Mouse (Mus musculus): ENCODE results near the gene Tnn. TPM values are rescaled to one million over a fixed set of nuclear protein-coding genes. Genes with fewer than 3 reads are reported as not detected.
A peak's percentile ranks its signal among the peaks of the same experiment; 100 is the strongest.

The Tnn gene
- total and polyA plus RNA-seq, 3 experiments = 0.13 TPM; not detected in 2

DNA sequence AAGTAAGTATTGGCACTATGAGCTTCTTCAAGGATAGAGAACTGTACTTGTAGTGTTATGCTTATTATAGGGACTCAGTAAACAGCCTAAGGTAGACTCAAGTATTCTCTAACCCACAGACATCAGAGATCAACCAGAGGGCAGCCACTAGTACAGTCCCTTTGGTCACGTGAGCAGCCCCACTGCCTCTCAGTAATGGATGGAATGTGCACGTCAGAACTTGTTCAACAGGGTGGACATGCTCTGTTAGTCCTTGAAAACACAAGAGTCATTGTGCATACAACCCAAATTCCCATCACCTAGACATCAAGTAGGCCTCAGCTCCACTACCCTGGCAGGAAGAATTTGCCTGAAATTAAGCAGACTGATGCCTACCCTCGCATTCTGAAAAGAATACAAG, 95.7 kb downstream of the Tnn start (continued):
- TF ChIP-seq SMC3 (IDR thresholded peaks at IDR 0.05; ENCODE audit: low read depth, low read length) (no peak), TBP (conservative IDR thresholded peaks at IDR 0.05; ENCODE audit: low read depth, low read length) (no peak), MAX (IDR thresholded peaks at IDR 0.05; ENCODE audit: low read length) (peak; percentile 38; the same call in 1 of the 2 replicates), ZC3H11A (IDR thresholded peaks at IDR 0.05; ENCODE audit: low read depth, low read length) (no peak)

DNA sequence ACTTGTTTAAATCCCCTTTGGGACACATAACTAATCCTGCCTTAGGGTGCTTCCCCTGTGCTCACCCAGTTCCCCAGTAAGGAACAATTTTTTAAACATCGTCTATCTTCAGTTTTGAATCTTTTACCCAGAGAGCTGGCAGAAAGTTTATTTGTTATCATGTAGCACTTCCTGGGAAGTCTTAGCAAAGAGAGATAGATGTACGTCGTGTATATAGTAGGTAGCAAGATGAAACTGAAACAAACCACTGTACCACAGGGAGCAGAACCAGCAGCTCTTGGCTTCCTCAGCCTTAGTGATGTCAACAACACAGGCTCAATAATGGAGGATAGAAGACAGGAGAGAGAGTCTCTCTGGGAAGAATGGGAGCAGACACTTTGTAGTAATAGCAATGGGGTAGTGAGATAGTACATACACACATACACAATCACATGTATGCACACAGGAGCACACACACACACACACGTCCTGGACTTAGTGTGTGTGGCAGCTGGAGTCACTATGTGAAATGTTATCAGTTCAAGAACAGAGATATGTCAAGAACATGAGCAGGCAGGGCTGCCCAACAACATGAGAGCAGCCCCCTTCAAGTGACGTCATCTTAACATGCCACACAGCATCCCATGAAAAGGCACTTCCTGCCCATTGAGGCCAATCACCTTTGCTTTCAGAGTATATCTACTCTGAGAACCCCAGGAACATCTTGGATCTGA, 98.9 kb downstream of the Tnn start:
- peak overlapping the region in 1 of 3 experiments; percentile 12 for H3K4me3 ChIP-seq (replicated peaks in 1 of 3; ENCODE audit: low read depth in 2 of 3, low read length in 2 of 3, poor library complexity in 1 of 3)
- peak overlapping the region; percentile 46; the same call in 1 of the 2 replicates for H3K9ac ChIP-seq (ENCODE audit: insufficient read depth, low read depth)
- H3K4me1 ChIP-seq (ENCODE audit: control insufficient read depth in 1 of 2, insufficient read depth in 2 of 2) = peaks cover 37 to 72% of the 10 kb centered on the region in 2 experiments
- in situ Hi-C loops (cut with MboI; ENCODE audit: low pct_ligation_motif_present, low pct_unique_long_range_greater_than_20kb, low sequenced_read_pairs) (loop anchor here (5.0 to 25.0 kb wide), 2 partner anchors 57 to 667 kb away; no protein-coding TSS in a partner anchor), dilution Hi-C loops (cut with MboI; ENCODE audit: extremely low pct_ligation_motif_present, extremely low pct_unique_long_range_greater_than_20kb, low sequenced_read_pairs) (no loop called here)
- H3K27ac ChIP-seq (ENCODE audit: insufficient read depth, low read depth) = peak overlapping the region; percentile 52
- peaks cover 5 to 31% of the 10 kb centered on the region in 2 experiments for H3K36me3 ChIP-seq (replicated peaks in 1 of 2; ENCODE audit: control insufficient read depth in 1 of 2, insufficient read depth in 1 of 2, low read length in 1 of 2)
- H3K4me2 ChIP-seq (ENCODE audit: insufficient read depth, low read depth, poor library complexity, severe bottlenecking) = peak overlapping the region; percentile 65
- peaks cover 3% of the 10 kb centered on the region for H3K9me3 ChIP-seq (replicated peaks; ENCODE audit: low read length)
- no peak for DNase-seq (ENCODE audit: extremely low read depth)
- H3K79me2 ChIP-seq (replicated peaks; ENCODE audit: control insufficient read depth, extremely low read depth, insufficient read depth, poor library complexity, severe bottlenecking) = peaks cover 3% of the 10 kb centered on the region; the same call in 1 of the 2 replicates
- TF ChIP-seq ETS1 (conservative IDR thresholded peaks at IDR 0.05; ENCODE audit: low read depth, low read length) (peak; percentile 51; the same call in 1 of the 2 replicates), KAT2A (IDR thresholded peaks at IDR 0.05; ENCODE audit: insufficient replicate concordance, low read length) (no peak)
- no peaks in the 10 kb centered on the region for H3K27me3 ChIP-seq (replicated peaks)

- H3K36me3 ChIP-seq (replicated peaks in 1 of 2; ENCODE audit: control insufficient read depth in 1 of 2, insufficient read depth in 1 of 2, low read length in 1 of 2) = peaks cover 5 to 27% of the 10 kb centered on the region in 2 experiments
- peaks cover 37 to 80% of the 10 kb centered on the region in 2 experiments for H3K4me1 ChIP-seq (ENCODE audit: control insufficient read depth in 1 of 2, insufficient read depth in 2 of 2)
- H3K4me3 ChIP-seq (replicated peaks in 1 of 3; ENCODE audit: low read depth in 2 of 3, low read length in 2 of 3, poor library complexity in 1 of 3) = no peak overlapping the region
- peak overlapping the region; percentile 52; the same call in 1 of the 2 replicates for H3K27ac ChIP-seq (ENCODE audit: insufficient read depth, low read depth)
- dilution Hi-C loops (cut with MboI; ENCODE audit: extremely low pct_ligation_motif_present, extremely low pct_unique_long_range_greater_than_20kb, low sequenced_read_pairs) = no loop called here
- TF ChIP-seq MXI1 (IDR thresholded peaks at IDR 0.05; ENCODE audit: low read depth, low read length) (no peak), USF1 (IDR thresholded peaks at IDR 0.05; ENCODE audit: low read depth, low read length) (no peak), BHLHE40 (IDR thresholded peaks at IDR 0.05; ENCODE audit: low read depth, low read length) (no peak), RCOR1 (conservative IDR thresholded peaks at IDR 0.05; ENCODE audit: low read depth, low read length) (no peak)
- in situ Hi-C loops (cut with MboI; ENCODE audit: low pct_ligation_motif_present, low pct_unique_long_range_greater_than_20kb, low sequenced_read_pairs) = loop anchor here (25.0 kb wide), 1 partner anchor 666 kb away; no protein-coding TSS in a partner anchor
- DNase-seq (ENCODE audit: extremely low read depth) = no peak
- no peaks in the 10 kb centered on the region for H3K27me3 ChIP-seq (replicated peaks)
- H3K9me3 ChIP-seq (replicated peaks; ENCODE audit: low read length) = peaks cover 3% of the 10 kb centered on the region
- no peak overlapping the region for H3K9ac ChIP-seq (ENCODE audit: insufficient read depth, low read depth)
- H3K4me2 ChIP-seq (ENCODE audit: insufficient read depth, low read depth, poor library complexity, severe bottlenecking) = peak overlapping the region; percentile 65
- H3K79me2 ChIP-seq (replicated peaks; ENCODE audit: control insufficient read depth, extremely low read depth, insufficient read depth, poor library complexity, severe bottlenecking) = peaks cover 6% of the 10 kb centered on the region; the same call in 1 of the 2 replicates
Observed at GRCm38 (mm10) chr1:160053510-160054305, 99.7 kb downstream of the Tnn start.
